Mouse (Mus musculus): ENCODE measurements around the gene Prpf8. TPM values are rescaled to one million over a fixed set of nuclear protein-coding genes. Genes with fewer than 3 reads are reported as not detected.

The Prpf8 gene
- total RNA-seq, 2 experiments from 2014 or later, result 125 to 129 TPM

DNA sequence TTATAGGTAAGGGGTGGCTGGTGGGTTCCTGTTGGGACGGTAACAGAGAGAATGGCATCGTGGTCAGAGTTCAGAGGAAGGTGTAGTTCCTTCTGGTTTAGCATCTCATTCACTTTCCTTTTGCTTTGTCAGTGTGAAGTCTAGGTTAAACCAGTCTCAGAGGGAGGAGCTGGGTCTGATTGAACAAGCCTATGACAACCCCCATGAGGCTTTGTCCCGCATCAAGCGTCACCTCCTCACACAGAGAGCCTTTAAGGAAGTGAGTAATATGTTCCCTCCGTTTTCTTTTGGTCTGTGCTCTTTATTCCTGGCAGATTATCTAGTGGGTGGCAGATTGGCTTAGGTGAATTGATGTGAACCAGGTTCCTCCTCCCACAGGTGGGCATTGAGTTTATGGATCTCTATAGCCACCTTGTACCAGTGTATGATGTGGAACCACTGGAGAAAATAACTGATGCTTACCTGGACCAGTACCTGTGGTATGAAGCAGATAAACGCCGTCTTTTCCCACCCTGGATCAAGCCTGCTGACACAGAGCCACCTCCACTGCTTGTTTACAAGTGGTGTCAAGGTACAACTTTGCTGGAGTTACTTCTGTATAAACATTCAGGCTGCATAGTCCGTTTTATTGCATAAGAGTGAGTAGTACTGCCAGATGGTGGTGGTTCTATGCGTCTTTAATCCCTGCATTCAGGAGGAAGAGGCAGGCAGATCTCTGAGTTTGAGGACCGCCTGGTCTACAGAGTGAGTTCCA is 7.9 kb downstream of the Prpf8 start:
- no peak for DNase-seq (ENCODE audit: extremely low spot score in 1 of 2, low spot score in 1 of 2)

DNA sequence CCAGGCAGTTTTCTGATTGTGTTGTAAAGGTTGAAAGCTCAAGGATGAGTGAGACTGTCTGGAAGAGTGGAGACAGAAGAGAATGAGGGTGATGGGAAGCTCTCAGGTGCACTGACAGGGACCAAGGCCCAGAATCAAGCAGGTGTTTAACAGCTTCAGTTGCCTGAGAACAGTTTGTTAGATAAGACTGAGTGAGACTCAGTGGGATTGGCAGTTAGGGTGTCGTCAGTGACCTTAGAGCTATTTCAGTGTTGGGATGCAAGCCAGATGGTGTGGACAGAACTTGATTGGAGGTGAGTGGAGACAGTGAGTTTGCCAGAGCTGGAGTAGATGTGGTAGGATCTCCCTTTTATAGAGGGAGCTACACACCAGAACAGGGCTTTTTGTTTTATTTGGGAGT is 11.5 kb downstream of the Prpf8 start:
- DNase-seq (ENCODE audit: extremely low spot score in 1 of 2, low spot score in 1 of 2), result no peak

DNA sequence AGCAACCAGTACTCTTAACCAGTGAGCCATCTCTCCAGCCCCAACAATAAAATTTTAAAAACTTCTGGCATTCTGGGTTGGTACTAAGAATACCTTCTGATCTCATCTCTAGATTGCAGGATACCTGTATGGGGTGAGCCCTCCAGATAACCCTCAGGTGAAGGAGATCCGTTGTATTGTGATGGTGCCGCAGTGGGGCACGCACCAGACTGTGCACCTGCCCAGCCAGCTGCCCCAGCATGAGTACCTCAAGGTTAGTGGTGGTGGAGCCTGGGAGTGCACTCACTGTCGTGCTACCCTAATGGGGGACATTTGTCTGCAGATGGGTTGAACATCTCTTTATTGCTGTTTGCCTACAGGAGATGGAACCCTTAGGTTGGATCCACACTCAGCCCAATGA is 21.5 kb downstream of the Prpf8 start:
- no peak for DNase-seq (ENCODE audit: extremely low spot score in 1 of 2, low spot score in 1 of 2)

DNA sequence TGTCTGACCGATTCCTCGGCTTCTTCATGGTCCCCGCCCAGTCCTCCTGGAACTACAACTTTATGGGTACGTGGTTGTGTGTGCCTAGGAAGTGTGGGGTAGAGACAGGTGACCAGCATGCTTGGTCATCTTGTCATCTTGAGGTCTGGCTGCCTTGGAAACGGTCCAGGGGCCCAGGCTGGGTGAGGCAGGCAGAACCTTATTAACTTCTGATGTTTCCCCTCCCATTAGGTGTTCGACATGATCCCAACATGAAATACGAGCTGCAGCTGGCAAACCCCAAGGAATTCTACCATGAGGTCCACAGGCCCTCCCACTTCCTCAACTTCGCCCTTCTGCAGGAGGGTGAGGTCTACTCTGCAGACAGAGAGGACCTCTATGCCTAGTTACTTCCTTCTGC is 22.3 kb downstream of the Prpf8 start:
- DNase-seq (ENCODE audit: extremely low spot score in 1 of 2, low spot score in 1 of 2), result no peak

DNA sequence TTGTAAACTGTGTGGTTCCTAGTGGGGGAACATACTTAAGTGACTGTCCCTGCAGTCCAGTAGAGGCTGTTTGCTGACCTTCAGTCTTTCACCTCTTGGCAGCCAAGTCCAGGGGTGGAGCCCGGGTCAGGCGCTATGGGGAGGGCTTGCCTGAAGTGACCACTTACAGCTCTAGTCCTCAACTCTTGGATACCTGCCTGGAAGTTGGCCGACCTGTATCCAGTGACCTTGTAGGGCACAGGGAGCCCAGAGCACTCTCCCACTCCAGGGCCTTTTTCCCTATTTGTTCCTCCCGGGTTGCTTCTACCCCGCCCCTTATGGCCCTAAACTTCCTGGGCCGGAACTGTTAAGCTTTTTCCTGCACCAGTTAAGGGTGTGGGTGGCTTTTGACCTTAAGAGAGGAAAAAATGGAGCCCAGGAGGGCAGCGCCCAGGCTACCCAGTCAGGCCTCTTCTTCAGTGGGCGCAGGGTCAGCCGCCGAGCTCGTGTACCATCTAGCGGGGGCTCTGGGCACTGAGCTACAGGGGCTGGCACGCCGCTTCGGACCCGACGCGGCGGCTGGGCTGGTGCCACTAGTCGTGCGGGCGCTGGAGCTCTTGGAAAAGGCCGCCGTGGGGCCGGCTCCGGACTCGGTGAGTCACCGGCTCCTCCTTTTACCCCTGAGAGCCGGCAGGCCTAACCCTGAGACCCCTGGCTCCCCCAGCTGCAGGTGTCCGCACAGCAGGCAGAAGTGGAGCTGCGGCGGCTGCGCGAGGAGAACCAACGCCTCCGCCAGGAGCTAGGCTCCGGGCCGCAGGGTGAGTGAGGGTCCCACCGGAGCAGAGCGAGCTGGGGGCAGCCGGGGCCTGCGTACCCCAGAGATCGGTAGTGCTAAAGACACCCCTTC is 23.4 kb downstream of the Prpf8 start, which contains the start of gene Rilp:
TSS of gene Rilp (plus strand) at position 354 of the 886 bp plus-strand sequence.
- DNase-seq (ENCODE audit: extremely low spot score in 1 of 2, low spot score in 1 of 2), result peak; percentile 42 to 57

DNA sequence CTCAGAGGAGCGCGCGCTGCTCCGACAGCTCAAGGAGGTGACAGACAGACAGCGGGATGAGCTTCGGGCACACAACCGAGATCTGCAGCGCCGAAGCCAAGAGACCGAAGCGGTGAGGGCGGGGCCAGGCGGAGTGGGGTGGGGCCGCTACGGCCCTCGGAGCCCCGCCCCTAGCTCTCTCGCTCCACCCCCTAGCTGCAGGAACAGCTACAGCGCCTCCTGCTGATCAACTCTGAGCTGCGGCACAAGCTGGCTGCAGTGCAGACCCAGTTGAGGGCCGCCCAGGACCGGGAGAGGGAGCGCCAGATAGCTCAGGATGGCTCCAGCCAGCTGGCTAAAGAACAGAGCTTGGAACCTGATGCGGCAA is 24.0 kb downstream of the Prpf8 start:
- peak; percentile 75 to 87 for DNase-seq (ENCODE audit: extremely low spot score in 1 of 2, low spot score in 1 of 2)

DNA sequence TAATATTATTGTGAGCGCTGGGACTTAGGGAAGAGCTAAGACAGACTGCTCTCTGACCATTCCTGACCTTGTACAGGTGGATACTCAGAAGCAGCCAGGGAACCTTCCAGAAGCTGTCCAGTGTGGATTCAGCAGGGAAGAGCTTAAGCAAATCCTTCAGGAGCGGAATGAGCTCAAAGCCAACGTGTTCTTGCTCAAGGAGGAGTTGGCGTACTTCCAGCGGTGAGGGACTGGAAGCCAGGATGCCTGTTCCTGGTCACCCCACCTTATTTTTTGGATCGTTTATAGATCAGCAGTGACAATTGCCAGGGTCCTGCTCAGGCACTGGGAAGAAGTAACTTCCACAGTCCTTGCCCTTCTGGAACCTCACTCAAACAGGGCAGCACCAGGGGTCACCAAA is 24.6 kb downstream of the Prpf8 start:
- no peak for DNase-seq (ENCODE audit: extremely low spot score in 1 of 2, low spot score in 1 of 2)

DNA sequence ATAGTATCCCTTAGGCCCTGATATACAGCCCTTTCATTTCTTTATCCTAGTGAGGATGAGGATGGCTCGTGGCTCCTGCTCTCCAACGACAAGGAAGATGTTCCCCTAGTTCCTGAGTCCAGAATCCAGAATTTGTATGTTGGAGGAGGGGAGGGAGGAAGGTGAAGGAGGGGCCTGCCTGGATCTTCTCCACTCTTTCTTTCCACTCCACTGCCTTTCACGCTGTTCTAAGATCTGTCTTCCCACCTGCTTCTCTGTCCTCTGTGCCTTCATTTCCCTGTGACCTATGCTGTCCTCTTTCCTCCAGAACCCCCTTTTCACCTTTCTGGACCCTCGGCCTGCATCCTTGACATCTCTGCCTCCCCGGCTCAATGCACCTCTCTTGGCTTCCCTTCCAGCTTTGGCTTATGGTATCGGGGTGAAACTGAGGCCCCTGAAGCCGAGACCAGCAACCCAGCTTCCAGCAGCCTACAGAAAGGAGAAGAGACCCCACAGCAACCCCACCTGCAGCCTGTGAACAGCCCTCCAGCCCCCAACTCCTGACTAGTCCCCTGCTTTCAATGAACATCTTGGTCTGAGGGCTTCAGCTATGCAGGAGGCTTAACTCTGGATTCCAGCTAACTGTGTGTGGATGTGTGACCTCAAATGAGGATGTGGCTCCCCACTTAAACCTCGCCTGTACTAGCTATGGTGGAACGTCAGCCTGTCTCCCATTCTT is 25.8 kb downstream of the Prpf8 start:
- DNase-seq (ENCODE audit: extremely low spot score in 1 of 2, low spot score in 1 of 2), result no peak

DNA sequence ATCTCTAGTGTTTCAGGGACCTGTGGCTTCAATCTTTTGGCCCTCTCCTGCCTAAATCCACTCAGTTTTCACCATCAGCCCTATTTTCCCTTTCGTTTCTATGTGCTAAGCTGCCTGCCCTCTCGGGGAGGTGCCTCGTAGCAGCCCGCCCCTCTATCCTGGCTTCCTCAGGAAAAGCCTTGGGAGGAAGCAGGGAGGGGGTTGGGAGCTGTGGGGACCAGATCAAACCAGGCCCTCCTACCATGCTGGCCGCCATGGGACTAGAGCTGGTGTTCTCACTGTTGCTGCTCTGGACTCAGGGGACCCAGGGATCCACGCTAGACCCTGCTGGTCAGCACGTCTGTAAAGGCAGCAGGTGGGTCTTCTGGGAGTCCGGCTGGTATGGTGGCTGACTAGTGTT is 26.7 kb downstream of the Prpf8 start, which contains the start of gene Scarf1:
TSS of gene Scarf1 (plus strand) at position 205 of the 400 bp plus-strand sequence.
- DNase-seq (ENCODE audit: extremely low spot score in 1 of 2, low spot score in 1 of 2), result no peak

DNA sequence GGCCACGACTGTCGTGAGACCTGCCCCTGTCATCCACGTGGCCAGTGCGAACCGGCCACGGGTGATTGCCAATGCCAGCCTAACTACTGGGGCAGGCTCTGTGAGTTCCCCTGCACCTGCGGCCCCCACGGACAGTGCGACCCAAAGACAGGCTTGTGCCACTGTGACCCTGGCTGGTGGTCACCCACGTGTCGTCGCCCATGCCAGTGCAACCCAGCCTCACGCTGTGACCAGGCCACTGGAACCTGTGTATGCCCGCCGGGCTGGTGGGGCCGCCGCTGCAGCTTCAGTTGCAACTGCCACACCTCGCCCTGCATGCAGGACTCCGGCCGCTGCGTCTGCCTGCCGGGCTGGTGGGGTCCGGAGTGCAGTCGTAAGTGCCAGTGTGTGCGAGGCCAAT is 28.6 kb downstream of the Prpf8 start:
- DNase-seq (ENCODE audit: extremely low spot score in 1 of 2, low spot score in 1 of 2), result no peak

DNA sequence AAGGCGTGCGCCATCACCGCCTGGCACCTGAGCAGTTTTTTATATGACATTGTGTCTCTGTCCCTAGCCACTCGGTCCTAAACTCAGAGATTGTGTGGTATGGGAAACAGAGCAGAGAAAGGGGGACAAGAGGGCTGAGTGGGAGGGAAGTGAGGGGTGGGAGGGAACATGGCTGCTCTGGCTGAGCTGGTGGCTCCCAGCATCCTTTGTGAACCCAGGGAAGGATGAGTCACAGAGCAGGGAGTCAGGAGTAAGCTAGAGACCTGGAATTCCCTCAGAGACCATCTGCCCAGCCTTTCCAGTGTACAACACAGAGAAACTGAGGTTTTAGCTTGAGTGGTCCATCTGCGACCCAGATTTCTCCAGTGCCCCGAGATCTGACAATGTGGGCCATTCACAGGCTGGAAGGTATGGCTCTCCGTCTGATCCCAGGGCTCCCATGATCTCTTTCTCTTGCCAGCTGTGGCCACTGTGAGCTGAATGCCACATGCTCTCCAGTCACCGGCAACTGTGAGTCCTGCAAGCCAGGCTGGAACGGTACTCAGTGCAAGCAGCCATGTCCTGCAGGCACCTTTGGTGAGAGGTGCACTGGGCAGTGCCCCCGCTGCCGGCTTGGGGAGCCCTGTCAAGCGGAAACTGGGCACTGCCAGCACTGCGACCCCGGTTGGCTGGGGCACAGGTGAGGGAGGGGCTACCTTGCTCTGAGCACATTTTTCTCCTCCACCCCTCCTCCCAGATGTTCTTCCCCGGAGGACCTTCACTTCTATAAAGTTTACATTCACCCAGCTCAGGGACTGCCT is 33.4 kb downstream of the Prpf8 start:
- DNase-seq (ENCODE audit: extremely low spot score in 1 of 2, low spot score in 1 of 2), result no peak

DNA sequence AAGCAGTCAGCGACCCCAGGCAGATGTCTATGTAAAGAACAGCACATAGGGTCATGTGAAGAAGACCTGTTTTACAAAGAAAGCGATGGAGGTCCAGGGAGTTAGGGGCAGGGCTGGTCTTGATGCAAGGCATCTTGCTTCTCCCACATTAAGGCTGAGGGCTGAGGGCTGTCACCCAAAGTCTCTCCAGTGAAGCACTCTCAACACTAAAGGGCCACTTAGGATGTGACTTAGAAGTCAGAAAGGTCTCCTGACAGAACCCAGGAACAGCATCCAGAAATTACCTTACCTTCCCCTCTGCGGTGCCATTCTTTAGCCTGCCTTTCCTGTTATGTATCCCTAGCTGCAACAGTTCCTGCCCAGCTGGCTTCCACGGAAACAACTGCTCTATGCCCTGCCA is 35.0 kb downstream of the Prpf8 start:
- DNase-seq (ENCODE audit: extremely low spot score in 1 of 2, low spot score in 1 of 2), result no peak

DNA sequence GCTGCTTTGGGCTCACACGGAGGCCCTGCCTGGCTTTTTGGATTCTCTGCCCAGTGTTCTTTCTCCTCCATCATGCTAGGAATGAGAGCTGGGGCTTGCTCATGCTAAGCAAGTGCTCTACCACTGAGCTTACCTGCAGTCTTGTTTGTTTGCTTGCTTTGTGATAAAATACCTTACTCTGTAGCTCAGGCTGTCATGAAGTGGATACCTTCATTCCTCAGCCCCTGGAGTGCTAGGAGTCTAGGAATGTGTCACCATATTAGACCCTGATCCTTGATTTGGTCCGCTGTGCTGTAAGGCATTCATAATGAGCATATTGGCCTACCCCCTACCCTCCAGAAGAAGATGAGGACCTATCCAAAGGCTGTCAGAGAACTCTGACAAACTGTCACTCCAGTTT is 36.2 kb downstream of the Prpf8 start:
- no peak for DNase-seq (ENCODE audit: extremely low spot score in 1 of 2, low spot score in 1 of 2)

DNA sequence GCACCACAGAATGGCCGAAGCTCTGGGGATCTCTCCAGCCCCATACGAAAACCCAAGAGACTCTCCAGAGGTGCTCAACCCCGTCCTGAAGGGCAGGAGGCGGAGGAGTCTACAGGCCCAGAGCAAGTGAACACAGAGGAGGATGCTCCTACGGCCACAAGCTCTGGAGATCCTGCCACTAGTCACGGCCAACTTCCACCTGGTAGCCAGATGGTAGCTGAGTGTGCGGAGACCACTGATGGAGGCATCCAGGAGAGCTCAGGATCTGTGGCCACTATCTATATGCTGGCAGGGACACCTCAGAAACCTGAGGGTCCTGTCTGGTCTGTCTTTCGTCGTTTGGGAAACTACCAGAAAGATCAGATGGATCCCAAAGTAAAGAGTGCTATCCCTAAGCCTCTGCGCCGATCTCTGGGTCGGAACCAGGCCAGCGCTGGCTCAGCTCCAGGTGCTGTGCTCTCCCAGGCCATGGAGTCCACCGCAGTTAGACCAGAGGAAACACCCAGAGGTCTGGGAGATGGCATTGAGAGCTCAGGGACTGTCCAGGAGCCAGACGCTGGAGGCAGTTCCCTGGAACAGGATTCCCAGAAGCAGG is 39.0 kb downstream of the Prpf8 start:
- DNase-seq (ENCODE audit: extremely low spot score in 1 of 2, low spot score in 1 of 2), result no peak

DNA sequence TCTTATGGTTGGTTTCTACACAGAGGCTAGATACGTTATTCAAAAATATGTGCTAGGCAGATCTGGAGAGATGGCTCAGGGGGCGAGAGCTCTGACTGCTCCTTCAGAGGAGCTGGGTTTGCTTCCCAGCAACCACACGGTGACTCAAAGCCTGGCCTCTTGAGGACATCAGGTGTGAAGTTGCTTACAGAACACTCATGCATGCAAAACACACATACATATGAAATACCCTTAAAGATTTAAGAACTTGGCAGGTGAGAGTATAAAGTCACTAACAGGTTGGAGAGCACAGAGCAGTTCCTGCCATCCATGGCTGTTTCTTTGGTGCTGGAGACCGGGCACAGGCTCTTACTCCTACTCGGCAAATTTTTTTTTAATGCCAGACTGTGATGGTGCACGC is 40.3 kb downstream of the Prpf8 start:
- DNase-seq (ENCODE audit: extremely low spot score in 1 of 2, low spot score in 1 of 2), result no peak

DNA sequence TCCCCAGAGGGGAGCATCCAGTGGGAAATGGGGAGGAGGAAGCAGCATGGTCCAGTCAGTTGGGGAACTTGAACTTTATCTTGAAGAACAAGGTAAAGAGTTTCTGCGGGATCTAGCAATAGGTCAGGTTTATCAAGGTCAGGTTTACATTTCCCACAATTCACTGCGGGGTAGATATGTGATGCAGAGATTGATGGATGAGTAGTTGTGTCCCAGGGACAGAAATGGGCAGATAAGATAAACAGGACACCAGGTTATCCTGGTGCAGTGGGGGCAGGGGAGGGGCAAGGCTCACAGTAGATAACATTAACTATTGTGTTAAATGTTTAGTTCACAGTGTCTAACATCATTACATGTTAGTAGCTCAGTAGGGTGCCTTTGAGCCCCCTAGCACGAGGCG is 43.2 kb downstream of the Prpf8 start:
- DNase-seq (ENCODE audit: extremely low spot score in 1 of 2, low spot score in 1 of 2), result no peak

DNA sequence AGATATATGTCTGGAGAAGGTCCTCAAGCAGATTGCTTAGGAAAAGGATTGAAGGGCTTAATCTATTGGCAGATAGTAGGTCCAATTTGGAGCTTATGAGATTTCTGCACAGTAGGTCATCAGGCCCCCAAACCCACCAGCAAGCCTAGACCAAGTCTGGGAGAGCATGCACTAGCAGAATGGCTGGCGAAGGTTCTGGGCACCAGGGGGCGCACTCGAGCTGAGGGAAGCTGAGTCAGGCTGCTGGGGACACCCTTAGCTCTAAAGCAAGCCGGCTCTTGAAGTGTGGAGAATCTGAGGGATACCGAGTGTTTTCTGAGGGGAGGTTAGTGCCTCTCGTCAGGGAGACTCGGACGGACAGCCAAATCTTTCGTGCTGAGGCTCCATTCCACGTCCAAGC is 43.7 kb downstream of the Prpf8 start:
- peak; percentile 100 for DNase-seq (ENCODE audit: extremely low spot score in 1 of 2, low spot score in 1 of 2)

DNA sequence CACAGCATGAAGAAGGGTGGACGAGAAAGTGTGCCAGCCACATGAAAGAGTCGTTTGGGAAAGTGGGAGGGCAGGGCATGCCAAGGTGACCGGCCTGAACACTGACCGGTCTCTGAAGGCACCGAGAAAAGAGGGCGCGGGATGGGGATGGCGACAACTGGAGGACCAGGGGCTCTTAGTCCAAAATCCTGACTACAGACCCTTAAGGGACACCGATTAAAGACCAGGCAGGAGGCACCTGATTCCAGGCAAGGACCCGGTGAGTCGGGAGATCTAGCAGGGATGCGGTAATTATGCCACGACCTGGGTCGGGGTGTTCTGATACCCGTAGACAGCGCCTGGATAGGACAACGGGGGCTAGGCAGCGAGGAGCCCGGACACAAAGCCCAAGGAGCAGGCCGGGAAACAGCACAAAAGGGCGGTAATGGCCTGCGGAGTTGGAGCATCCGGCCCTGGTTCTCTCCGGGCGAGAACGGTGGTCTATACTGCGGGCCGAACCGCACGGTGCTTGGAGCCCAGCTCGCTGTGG is 44.3 kb downstream of the Prpf8 start:
- peak in 1 of 2 experiments; percentile 35 for DNase-seq (ENCODE audit: extremely low spot score in 1 of 2, low spot score in 1 of 2)

DNA sequence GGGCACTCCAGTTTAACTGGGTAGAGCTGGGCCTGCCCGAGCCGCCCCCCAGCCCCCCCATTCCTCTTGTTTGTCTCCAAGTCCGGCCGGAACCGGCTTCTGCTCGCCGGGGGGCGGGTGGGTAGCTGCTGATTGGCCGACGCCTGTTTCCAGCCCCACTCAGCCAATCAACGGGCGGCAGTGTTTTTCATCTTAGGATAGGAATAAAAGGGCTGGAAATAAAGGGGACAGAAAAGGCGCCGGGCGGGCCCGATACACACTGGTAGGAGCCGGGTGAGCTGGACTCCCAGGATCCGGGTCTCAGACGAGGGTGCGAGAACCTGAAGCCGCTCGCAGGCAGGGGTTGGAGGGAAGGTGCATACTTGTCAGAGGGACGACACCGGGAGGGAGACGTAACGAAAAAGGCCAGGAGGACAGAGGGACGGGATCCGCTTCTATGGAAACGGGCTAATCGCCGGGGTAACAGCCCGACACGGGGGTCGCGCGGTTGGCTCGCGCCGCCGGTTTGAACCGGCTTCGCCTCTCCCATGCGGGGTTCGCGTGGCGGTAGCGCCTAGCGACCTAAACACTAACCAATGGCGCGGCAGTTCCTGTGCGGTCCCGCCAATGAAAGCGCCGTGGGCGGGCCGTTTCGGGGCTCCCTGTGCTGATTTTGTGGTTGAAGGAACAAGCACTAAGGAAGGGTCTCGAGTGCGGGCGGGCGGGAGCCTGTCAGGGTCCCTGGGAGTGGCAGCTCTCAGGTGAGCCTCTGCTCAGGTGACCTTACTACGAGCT is 45.0 kb downstream of the Prpf8 start, which contains the start of gene Slc43a2:
TSS of gene Slc43a2 (plus strand) at position 226 of the 774 bp plus-strand sequence.
- DNase-seq (ENCODE audit: extremely low spot score in 1 of 2, low spot score in 1 of 2), result peak; percentile 88 to 92

Data from layer of hippocampus, postnatal 25 days (tissue).